Mouse (Mus musculus) E14TG2a.4 (cell line): ENCODE measurements at regions not wholly inside any gene's neighbourhood (a gene's known extent, or its start where the extent isn't known, plus 50 kb on each side); places are given as distances from the start of the nearest gene placed in this dataset.

Experiments
- CTCF ChIP-seq: conservative IDR thresholded peaks from 2 replicates; pipeline ENCODE4 v1.5.1; 2014; ENCODE audit warnings: low read length
- NANOG ChIP-seq: IDR thresholded peaks from 2 replicates; pipeline ENCODE4 v1.6.1; 2014; ENCODE audit warnings: borderline replicate concordance, low read length, mixed read lengths
- POU5F1 ChIP-seq: IDR thresholded peaks from 2 replicates; pipeline ENCODE4 v1.6.1; 2014; ENCODE audit warnings: low read length, borderline replicate concordance

GRCm38 (mm10) chr9:5769927-5770326, 398.5 kb upstream of the Pdgfd start:
- TF ChIP-seq CTCF = no peak
- TF ChIP-seq POU5F1 = no peak
- TF ChIP-seq NANOG = no peak
